Mouse (Mus musculus): ENCODE results near the gene Rab33b. TPM values are rescaled to one million over a fixed set of nuclear protein-coding genes. Genes with fewer than 3 reads are reported as not detected.

The Rab33b gene
- polyA plus RNA-seq, 1 experiment from 2014 or later, result 4.4 TPM

- no peaks in the 10 kb centered on the region for H3K27me3 ChIP-seq (ENCODE audit: insufficient read depth, low read length)
- peak; percentile 80 for ATAC-seq
Measured at GRCm38 (mm10) chr3:51531473-51532281, 48.0 kb downstream of the Rab33b start.

GRCm38 (mm10) chr3:51532282-51532620, 48.5 kb downstream of the Rab33b start:
- peaks cover 13% of the 10 kb centered on the region for H3K4me1 ChIP-seq (ENCODE audit: insufficient read depth)
- DNase-seq (no peak), ATAC-seq (peak; percentile 43)
- no peak overlapping the region for H3K4me3 ChIP-seq (ENCODE audit: low read depth, low read length)
- 61% methylated on average over 5 of the region's 5 CpGs for WGBS (ENCODE audit: insufficient replicate concordance)
- H3K36me3 ChIP-seq (replicated peaks; ENCODE audit: insufficient read depth, low read length), result peaks cover 30% of the 10 kb centered on the region
- no peak overlapping the region; the same call in 1 of the 2 replicates for H3K9ac ChIP-seq (replicated peaks)
- no peak for TF ChIP-seq CTCF (IDR thresholded peaks at IDR 0.05; ENCODE audit: low read depth)
- TF ChIP-seq EP300 (IDR thresholded peaks at IDR 0.05; ENCODE audit: low read depth), result no peak
- peak overlapping the region; percentile 72 for H3K27ac ChIP-seq (ENCODE audit: low read depth)
- no peaks in the 10 kb centered on the region for H3K27me3 ChIP-seq (ENCODE audit: insufficient read depth, low read length)
- no peaks in the 10 kb centered on the region for H3K9me3 ChIP-seq (ENCODE audit: low read length)
- H3K4me2 ChIP-seq (ENCODE audit: low read depth, low read length), result peak overlapping the region; percentile 29; the same call in 1 of the 2 replicates

More at GRCm38 (mm10) chr3:51531473-51532281, 48.0 kb downstream of the Rab33b start:
- Histone ChIP-seq H3K4me2 (ENCODE audit: low read depth, low read length) (peak overlapping the region; percentile 29; the same call in 1 of the 2 replicates), H3K4me1 (ENCODE audit: insufficient read depth) (peaks cover 13% of the 10 kb centered on the region), H3K27ac (ENCODE audit: low read depth) (peak overlapping the region; percentile 72), H3K36me3 (replicated peaks; ENCODE audit: insufficient read depth, low read length) (peaks cover 31% of the 10 kb centered on the region), H3K9me3 (ENCODE audit: low read length) (no peaks in the 10 kb centered on the region), H3K9ac (replicated peaks) (no peak overlapping the region; the same call in 1 of the 2 replicates), H3K4me3 (ENCODE audit: low read depth, low read length) (no peak overlapping the region)
- DNase-seq, result peak; percentile 60
- WGBS (ENCODE audit: insufficient replicate concordance), result 70% methylated on average over 13 of the region's 13 CpGs
- TF ChIP-seq EP300 (IDR thresholded peaks at IDR 0.05; ENCODE audit: low read depth), result no peak
- no peak for TF ChIP-seq CTCF (IDR thresholded peaks at IDR 0.05; ENCODE audit: low read depth)

GRCm38 (mm10) chr3:51533573-51533972, 49.9 kb downstream of the Rab33b start:
- Histone ChIP-seq H3K9ac (replicated peaks) (no peak overlapping the region), H3K27ac (ENCODE audit: low read depth) (no peak overlapping the region), H3K4me1 (ENCODE audit: insufficient read depth) (peaks cover 13% of the 10 kb centered on the region), H3K4me3 (ENCODE audit: low read depth, low read length) (no peak overlapping the region), H3K9me3 (ENCODE audit: low read length) (no peaks in the 10 kb centered on the region), H3K4me2 (ENCODE audit: low read depth, low read length) (no peak overlapping the region), H3K27me3 (ENCODE audit: insufficient read depth, low read length) (no peaks in the 10 kb centered on the region), H3K36me3 (replicated peaks; ENCODE audit: insufficient read depth, low read length) (peaks cover 37% of the 10 kb centered on the region)
- DNase-seq, result no peak
- 88% methylated on average over 5 of the region's 5 CpGs for WGBS (ENCODE audit: insufficient replicate concordance)
- no peak for ATAC-seq
- no peak for TF ChIP-seq EP300 (IDR thresholded peaks at IDR 0.05; ENCODE audit: low read depth)
- no peak for TF ChIP-seq CTCF (IDR thresholded peaks at IDR 0.05; ENCODE audit: low read depth)

GRCm38 (mm10) chr3:51534013-51534412, 50.3 kb downstream of the Rab33b start:
- Histone ChIP-seq H3K9ac (replicated peaks) (no peak overlapping the region), H3K4me2 (ENCODE audit: low read depth, low read length) (no peak overlapping the region), H3K9me3 (ENCODE audit: low read length) (no peaks in the 10 kb centered on the region), H3K27me3 (ENCODE audit: insufficient read depth, low read length) (no peaks in the 10 kb centered on the region), H3K4me3 (ENCODE audit: low read depth, low read length) (no peak overlapping the region), H3K27ac (ENCODE audit: low read depth) (no peak overlapping the region), H3K36me3 (replicated peaks; ENCODE audit: insufficient read depth, low read length) (peaks cover 41% of the 10 kb centered on the region), H3K4me1 (ENCODE audit: insufficient read depth) (peaks cover 13% of the 10 kb centered on the region)
- no peak for ATAC-seq
- WGBS (ENCODE audit: insufficient replicate concordance), result 89% methylated on average over 9 of the region's 9 CpGs
- TF ChIP-seq CTCF (IDR thresholded peaks at IDR 0.05; ENCODE audit: low read depth) (no peak), EP300 (IDR thresholded peaks at IDR 0.05; ENCODE audit: low read depth) (no peak)
- no peak for DNase-seq

- H3K4me1 ChIP-seq (ENCODE audit: insufficient read depth), result no peaks in the 10 kb centered on the region
- peak; percentile 88 for DNase-seq
- 47% methylated on average over 15 of the region's 15 CpGs for WGBS (ENCODE audit: insufficient replicate concordance)
- no peak overlapping the region for H3K4me2 ChIP-seq (ENCODE audit: low read depth, low read length)
- no peaks in the 10 kb centered on the region for H3K27me3 ChIP-seq (ENCODE audit: insufficient read depth, low read length)
- TF ChIP-seq CTCF (IDR thresholded peaks at IDR 0.05; ENCODE audit: low read depth) (peak; percentile 90), EP300 (IDR thresholded peaks at IDR 0.05; ENCODE audit: low read depth) (no peak)
- no peak overlapping the region for H3K4me3 ChIP-seq (ENCODE audit: low read depth, low read length)
- H3K9me3 ChIP-seq (ENCODE audit: low read length), result no peaks in the 10 kb centered on the region
- no peak overlapping the region for H3K27ac ChIP-seq (ENCODE audit: low read depth)
- H3K36me3 ChIP-seq (replicated peaks; ENCODE audit: insufficient read depth, low read length), result peaks cover 33% of the 10 kb centered on the region
- ATAC-seq, result peak; percentile 66
- H3K9ac ChIP-seq (replicated peaks), result no peak overlapping the region
Measured at GRCm38 (mm10) chr3:51539567-51540408, 56.1 kb downstream of the Rab33b start.

- Histone ChIP-seq H3K4me2 (ENCODE audit: low read depth, low read length) (no peak overlapping the region), H3K4me3 (ENCODE audit: low read depth, low read length) (no peak overlapping the region), H3K36me3 (replicated peaks; ENCODE audit: insufficient read depth, low read length) (peaks cover 29% of the 10 kb centered on the region), H3K27ac (ENCODE audit: low read depth) (no peak overlapping the region), H3K9ac (replicated peaks) (no peak overlapping the region), H3K9me3 (ENCODE audit: low read length) (no peaks in the 10 kb centered on the region), H3K4me1 (ENCODE audit: insufficient read depth) (no peaks in the 10 kb centered on the region), H3K27me3 (ENCODE audit: insufficient read depth, low read length) (no peaks in the 10 kb centered on the region)
- TF ChIP-seq EP300 (IDR thresholded peaks at IDR 0.05; ENCODE audit: low read depth), result no peak
- TF ChIP-seq CTCF (IDR thresholded peaks at IDR 0.05; ENCODE audit: low read depth), result no peak
- no peak for ATAC-seq
- no peak for DNase-seq
- 82% methylated on average over 9 of the region's 9 CpGs for WGBS (ENCODE audit: insufficient replicate concordance)
Measured at GRCm38 (mm10) chr3:51540659-51541058, 56.9 kb downstream of the Rab33b start.

Data from liver, postnatal 0 days (tissue).